Mouse (Mus musculus) spleen, adult 2 months (tissue): ENCODE data around the gene Psmd4.

Experiments used
- CTCF ChIP-seq: fragments of 200-500 bp; IDR thresholded peaks from 2 replicates; pipeline ENCODE4 v1.5.1; 2011; ENCODE audit warnings: mild to moderate bottlenecking, inconsistent platforms; ENCODE audit not compliant: insufficient read depth, insufficient read length, insufficient replicate concordance; ENCODE audit errors: extremely low read depth
- POLR2A ChIP-seq: fragments of 200-500 bp; IDR thresholded peaks from 2 replicates; pipeline ENCODE4 v1.6.1; 2011; ENCODE audit warnings: low read depth, low read length, inconsistent platforms

DNA sequence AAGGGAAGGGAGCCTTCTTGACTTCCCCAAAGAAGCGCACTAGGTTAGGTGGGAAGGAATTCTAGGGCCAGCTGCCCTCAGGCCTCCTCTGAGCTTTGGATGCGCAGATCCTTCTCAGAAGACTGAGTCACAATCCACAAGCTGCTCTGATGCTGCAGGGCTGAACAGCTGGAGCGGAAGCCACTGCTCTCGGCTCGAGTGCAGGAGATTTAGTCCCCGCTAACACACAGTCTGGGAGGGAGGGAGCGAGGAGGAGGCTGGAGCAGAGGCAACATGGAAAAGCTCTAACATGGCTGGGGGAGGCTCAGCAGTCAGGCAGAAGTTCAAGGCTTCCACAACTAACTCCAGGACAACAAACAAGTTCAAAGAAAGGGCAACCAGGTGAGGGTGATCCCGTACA is 15.7 kb upstream of the Psmd4 start:
- TF ChIP-seq POLR2A (no peak), CTCF (no peak)
